Mouse (Mus musculus): Measurements from ENCODE around the gene Cpa1. TPM values are rescaled to one million over a fixed set of nuclear protein-coding genes. Genes with fewer than 3 reads are reported as not detected.

Cpa1 gene
- polyA plus RNA-seq, 1 experiment, result 0.42 TPM

Other genes starting within 250 kb of the Cpa1 start
- gene Zc3hc1, start 248.2 kb upstream of the Cpa1 start, polyA plus RNA-seq (2012; rRNA removed), result 11.0 and 14.0 TPM in 2 replicates
- gene Klhdc10, start 237.3 kb upstream of the Cpa1 start, polyA plus RNA-seq (2012; rRNA removed), result 10.7 and 15.0 TPM in 2 replicates
- 25.0 and 28.6 TPM in 2 replicates for gene Tmem209, start 129.4 kb upstream of the Cpa1 start, polyA plus RNA-seq (2012; rRNA removed)
- gene Ssmem1, start 129.4 kb upstream of the Cpa1 start, polyA plus RNA-seq (2012; rRNA removed), result not detected in 2 replicates
- 0.62 and 1.2 TPM in 2 replicates for gene Cpa2, start 97.6 kb upstream of the Cpa1 start, polyA plus RNA-seq (2012; rRNA removed)
- gene Cpa4, start 70.8 kb upstream of the Cpa1 start, polyA plus RNA-seq (2012; rRNA removed), result not detected in 2 replicates
- not detected in 2 replicates for gene Cpa5, start 28.2 kb upstream of the Cpa1 start, polyA plus RNA-seq (2012; rRNA removed)
- 2.9 and 3.4 TPM in 2 replicates for gene Cep41, start 54.5 kb downstream of the Cpa1 start, polyA plus RNA-seq (2012; rRNA removed)
- gene Mest, start 84.3 kb downstream of the Cpa1 start, polyA plus RNA-seq (2012; rRNA removed), result 10.4 and 21.2 TPM in 2 replicates